In the genomic region with DNA sequence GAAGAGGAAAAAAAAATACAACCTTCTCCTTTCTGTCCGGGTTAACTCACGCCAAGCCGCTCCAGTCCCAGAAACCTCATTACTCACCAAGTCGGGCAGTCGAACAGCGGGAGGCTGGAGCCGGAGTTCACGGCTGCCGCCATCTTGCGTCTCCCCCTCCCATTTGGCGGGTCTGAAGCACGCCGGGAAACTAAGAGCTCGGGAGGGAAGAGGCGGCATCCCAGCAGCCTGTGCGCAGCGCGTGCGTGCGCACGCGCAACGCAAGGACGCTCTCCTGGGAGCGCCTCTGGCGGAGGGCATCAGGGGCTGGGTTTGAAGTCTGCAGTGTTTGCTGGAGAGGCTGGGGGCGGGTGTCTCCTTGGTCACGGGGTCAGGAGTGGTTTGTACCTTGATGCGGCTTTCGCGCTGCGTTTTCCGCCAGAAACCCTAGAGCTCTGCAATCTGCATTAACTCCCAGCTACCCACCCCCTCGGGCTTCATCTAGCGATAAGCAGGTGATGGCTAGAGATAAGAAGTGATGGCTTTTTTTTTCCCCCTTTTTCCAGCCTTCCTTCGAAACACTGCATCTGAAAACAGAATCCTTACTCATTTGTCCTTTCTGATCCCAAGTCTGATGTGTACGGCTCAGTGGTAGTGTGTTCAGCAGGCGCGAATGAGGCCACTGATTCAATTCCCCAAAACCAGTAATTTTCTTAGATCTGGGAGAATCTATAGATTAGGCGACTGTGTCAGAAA, we compare ENCODE assay signal across 7 mouse cellular contexts. TPM values are rescaled to one million over a fixed set of nuclear protein-coding genes. Genes with fewer than 3 reads are reported as not detected.
DNase-seq lines count a peak whose midpoint lies in the region; ATAC-seq and TF ChIP-seq lines count a peak whose summit lies in the region.

A gene (minus strand): TSS at position 200 of the 735 bp plus-strand sequence.

- H3K9ac ChIP-seq in intestine, postnatal 0 days (ENCODE audit: low read depth, low read length): peak within 1 kb of the TSS; percentile 56
- peak within 1 kb of the TSS; percentile 98 for H3K9ac ChIP-seq in midbrain, embryonic 12.5 days (replicated peaks)

- peak within 1 kb of the TSS; percentile 81 for H3K4me2 ChIP-seq in intestine, postnatal 0 days (replicated peaks; ENCODE audit: low read depth)
- H3K4me2 ChIP-seq in midbrain, embryonic 12.5 days (replicated peaks): peak within 1 kb of the TSS; percentile 74

- H3K4me3 ChIP-seq in embryonic facial prominence, embryonic 10.5 days: peak within 1 kb of the TSS; percentile 91
- H3K4me3 ChIP-seq in intestine, postnatal 0 days (ENCODE audit: low read depth, low read length): peak within 1 kb of the TSS; percentile 68
- peak within 1 kb of the TSS; percentile 93 for H3K4me3 ChIP-seq in midbrain, embryonic 12.5 days
- H3K4me3 ChIP-seq in small intestine, adult 2 months (ENCODE audit: low read depth, low read length): peak within 1 kb of the TSS; percentile 77

- peaks cover 37% of the 10 kb centered on the region for H3K36me3 ChIP-seq in embryonic facial prominence, embryonic 10.5 days (replicated peaks)
- H3K36me3 ChIP-seq in intestine, postnatal 0 days (ENCODE audit: control insufficient read depth, insufficient read depth): peaks cover 22% of the 10 kb centered on the region
- peaks cover 24% of the 10 kb centered on the region for H3K36me3 ChIP-seq in midbrain, embryonic 12.5 days
- peaks cover 5% of the 10 kb centered on the region for H3K36me3 ChIP-seq in small intestine, adult 2 months (ENCODE audit: control insufficient read depth, insufficient read depth, low read length)

- H3K27ac ChIP-seq in embryonic facial prominence, embryonic 10.5 days (replicated peaks): peak within 1 kb of the TSS; percentile 93
- H3K27ac ChIP-seq in intestine, postnatal 0 days (ENCODE audit: low read depth, low read length): 0 out of 2 replicates have a peak within 1 kb of the TSS, but pooled peaks have one; percentile 11
- H3K27ac ChIP-seq in midbrain, embryonic 12.5 days (replicated peaks): peak within 1 kb of the TSS; percentile 88
- H3K27ac ChIP-seq in small intestine, adult 2 months (ENCODE audit: insufficient read depth, low read depth, low read length): no peak within 1 kb of the TSS

- peak; percentile 91 for TF ChIP-seq POLR2A in small intestine, adult 2 months (IDR thresholded peaks at IDR 0.05; ENCODE audit: low read depth, low read length)

- H3K4me1 ChIP-seq in embryonic facial prominence, embryonic 10.5 days: peaks cover 19% of the 10 kb centered on the region
- 0 out of 2 replicates have a peak, but pooled peaks cover 3% of the 10 kb centered on the region for H3K4me1 ChIP-seq in intestine, postnatal 0 days (replicated peaks; ENCODE audit: control insufficient read depth, insufficient read depth, low read length)
- peaks cover 17% of the 10 kb centered on the region for H3K4me1 ChIP-seq in midbrain, embryonic 12.5 days
- H3K4me1 ChIP-seq in small intestine, adult 2 months (ENCODE audit: control insufficient read depth, insufficient read depth, insufficient read length, low read length): no peaks in the 10 kb centered on the region

- no peaks in the 10 kb centered on the region for H3K9me3 ChIP-seq in embryonic facial prominence, embryonic 10.5 days
- H3K9me3 ChIP-seq in intestine, postnatal 0 days (ENCODE audit: control insufficient read depth): no peaks in the 10 kb centered on the region
- H3K9me3 ChIP-seq in midbrain, embryonic 12.5 days: no peaks in the 10 kb centered on the region

- under 1% methylated on average over 40 of the region's 40 CpGs for WGBS in embryonic facial prominence, embryonic 10.5 days
- WGBS in intestine, postnatal 0 days: 1% methylated on average over 40 of the region's 40 CpGs
- under 1% methylated on average over 40 of the region's 40 CpGs for WGBS in midbrain, embryonic 12.5 days
- 1% methylated on average over 40 of the region's 40 CpGs for WGBS in small intestine, adult 2 months

- peak; percentile 97 for ATAC-seq in intestine, postnatal 0 days
- peak; percentile 98 for ATAC-seq in midbrain, embryonic 12.5 days (ENCODE audit: low FRiP score, low read depth)

- H3K27me3 ChIP-seq in embryonic facial prominence, embryonic 10.5 days (replicated peaks; ENCODE audit: low read depth, poor library complexity, severe bottlenecking): no peaks in the 10 kb centered on the region
- no peaks in the 10 kb centered on the region for H3K27me3 ChIP-seq in intestine, postnatal 0 days (replicated peaks; ENCODE audit: control insufficient read depth, insufficient read depth, low read length)
- no peaks in the 10 kb centered on the region for H3K27me3 ChIP-seq in midbrain, embryonic 12.5 days
- H3K27me3 ChIP-seq in small intestine, adult 2 months (ENCODE audit: control insufficient read depth, insufficient read depth, low read length): no peaks in the 10 kb centered on the region

- intact Hi-C loops in left cerebral cortex, postnatal 4 days (cut with DNase I): no loop called here

- peak; percentile 74 for TF ChIP-seq CTCF in intestine, postnatal 0 days (IDR thresholded peaks at IDR 0.05; ENCODE audit: low read depth)
- TF ChIP-seq CTCF in small intestine, adult 2 months (IDR thresholded peaks at IDR 0.05; ENCODE audit: extremely low read depth, insufficient read length, insufficient replicate concordance, low read depth, low read length): peak; percentile 39; the same call in 1 of the 2 replicates

- DNase-seq in adrenal gland, postnatal 10 days: peak; percentile 92
- peak; percentile 95 for DNase-seq in embryonic facial prominence, embryonic 10.5 days (ENCODE audit: low spot score)
- peak; percentile 49 for DNase-seq in gonadal fat pad, adult 2 months (ENCODE audit: low read depth)
- peak; percentile 94 for DNase-seq in left cerebral cortex, postnatal 4 days

RNA-seq across cellular contexts. Expression of the gene that starts here (rescaled TPM):
- 10 to 100 TPM; 41.6 to 44.6 TPM for total RNA-seq in adrenal gland, postnatal 10 days (2021)
- 80.3 and 81.8 TPM in 2 replicates for polyA plus RNA-seq in embryonic facial prominence, embryonic 10.5 days (2016; fragmentation: Nextera tagmentation; extraction: Ambion mirVana)
- 29.4 and 29.7 TPM in 2 replicates for polyA plus RNA-seq in gonadal fat pad, adult 2 months (2012; rRNA removed)
- polyA plus RNA-seq in intestine, postnatal 0 days (2015; fragmentation: Nextera tagmentation; extraction: Ambion mirVana): 16.8 and 18.5 TPM in 2 replicates
- total RNA-seq in left cerebral cortex, postnatal 4 days (2021): 10 to 100 TPM; 47.5 to 55.0 TPM
- 59.8 and 67.1 TPM in 2 replicates for polyA plus RNA-seq in midbrain, embryonic 12.5 days (2016; fragmentation: Nextera tagmentation; extraction: Ambion mirVana)
- polyA plus RNA-seq in small intestine, adult 2 months (2012; rRNA removed): 8.0 and 15.6 TPM in 2 replicates
